Mouse (Mus musculus) megakaryocyte, embryonic 14.5 days (primary cell): ENCODE measurements at regions not wholly inside any gene's neighbourhood (a gene's known extent, or its start where the extent isn't known, plus 50 kb on each side); places are given as distances from the start of the nearest gene placed in this dataset.

Experiments
- FLI1 ChIP-seq: IDR thresholded peaks from 2 replicates; pipeline ENCODE4 v1.6.1; 2012; ENCODE audit warnings: low read length, inconsistent platforms, mixed read lengths
- GATA1 ChIP-seq: IDR thresholded peaks from 3 replicates; pipeline ENCODE4 v1.6.1; 2012; ENCODE audit warnings: mixed read lengths, low read length, inconsistent platforms, borderline replicate concordance

DNA sequence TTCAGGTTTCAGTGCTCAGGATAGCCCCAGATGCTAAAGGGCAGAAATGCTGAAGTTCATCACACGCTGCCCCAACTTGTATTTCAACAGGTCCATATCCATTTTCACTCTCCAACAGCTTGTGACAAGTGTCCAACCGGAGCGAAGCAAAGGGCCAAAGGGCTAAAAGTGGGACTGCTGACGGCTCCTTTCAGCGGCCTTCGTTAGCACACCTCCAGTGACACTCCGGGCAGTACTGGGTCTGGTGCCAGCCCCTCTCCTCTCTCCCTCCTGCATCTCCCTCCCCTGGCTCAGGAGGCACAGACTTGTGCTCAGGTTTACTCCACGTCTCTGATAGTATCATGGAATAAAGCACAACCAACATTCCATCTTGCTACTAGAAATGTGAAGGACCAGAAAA is 263.3 kb upstream of the Zfp703 start:
- TF ChIP-seq GATA1 (no peak), FLI1 (no peak)
